Mouse (Mus musculus) forebrain, embryonic 12.5 days (tissue): Measurements from ENCODE around the gene Rps6kl1. TPM values are rescaled to one million over a fixed set of nuclear protein-coding genes. Genes with fewer than 3 reads are reported as not detected.

ENCODE experiments used
- ATAC-seq: fragments of 200-750 bp; cut with Nextera tagmentation; 2 replicates; pipeline ENCODE4 v1.8.0; 2017; ENCODE audit warnings: moderate TSS enrichment; ENCODE audit not compliant: low FRiP score
- H3K27ac ChIP-seq: fragments of 300-500 bp; sonication (generic); 2 replicates; pipeline ENCODE4 v1.5.1; 2016; ENCODE audit warnings: mild to moderate bottlenecking
- H3K27me3 ChIP-seq: fragments of 300-500 bp; sonication (generic); 2 replicates; pipeline ENCODE4 v1.6.1; 2016; ENCODE audit warnings: mild to moderate bottlenecking
- H3K36me3 ChIP-seq: fragments of 300-500 bp; sonication (generic); replicated peaks from 2 replicates; pipeline ENCODE4 v1.6.1; 2016; ENCODE audit warnings: mild to moderate bottlenecking
- H3K4me1 ChIP-seq: fragments of 300-500 bp; sonication (generic); 2 replicates; pipeline ENCODE4 v1.6.1; 2016
- H3K4me2 ChIP-seq: fragments of 300-500 bp; sonication (generic); 2 replicates; pipeline ENCODE4 v1.6.1; 2016; ENCODE audit warnings: mild to moderate bottlenecking, moderate library complexity
- H3K4me3 ChIP-seq: fragments of 300-500 bp; sonication (generic); replicated peaks from 2 replicates; pipeline ENCODE4 v1.5.1; 2016; ENCODE audit warnings: mild to moderate bottlenecking
- H3K9ac ChIP-seq: fragments of 300-500 bp; sonication (generic); 2 replicates; pipeline ENCODE4 v1.6.1; 2016; ENCODE audit warnings: mild to moderate bottlenecking
- H3K9me3 ChIP-seq: fragments of 300-500 bp; sonication (generic); 2 replicates; pipeline ENCODE4 v1.6.1; 2016
- WGBS: fragments of 180-500 bp; shearing (Covaris S2); methylation state at CpG from one replicate; pipeline ENCODE4 v1.1.7; 2016; 5-methylcytosine and 5-hydroxymethylcytosine counted together
- polyA plus RNA-seq: library from polyadenylated mRNA; unstranded; fragments of >200 nt; fragmentation: Nextera tagmentation; extraction: Ambion mirVana; gene quantifications from 2 replicates; pipeline ENCODE4 v1.2.1, GENCODE M21; 2016

Gene Rps6kl1
- polyA plus RNA-seq: 5.8 and 6.1 TPM in 2 replicates

GRCm38 (mm10) chr12:85151002-85151774, at the start of gene Rps6kl1:
TSS of gene Rps6kl1 (minus strand) at chr12:85151264.
- WGBS: 18% methylated on average over 28 of the region's 28 CpGs
- H3K4me3 ChIP-seq: peak within 1 kb of the TSS; percentile 40
- H3K4me2 ChIP-seq: peak within 1 kb of the TSS; percentile 58
- peaks cover 11% of the 10 kb centered on the region for H3K4me1 ChIP-seq
- no peaks in the 10 kb centered on the region for H3K36me3 ChIP-seq
- peak; percentile 94 for ATAC-seq
- no peak within 1 kb of the TSS for H3K27ac ChIP-seq
- peak within 1 kb of the TSS; percentile 48 for H3K9ac ChIP-seq
- no peaks in the 10 kb centered on the region for H3K9me3 ChIP-seq
- H3K27me3 ChIP-seq: peaks cover 37% of the 10 kb centered on the region

GRCm38 (mm10) chr12:85199954-85200353, 48.9 kb upstream of the Rps6kl1 start:
- Histone ChIP-seq H3K36me3 (no peaks in the 10 kb centered on the region), H3K9ac (no peak overlapping the region), H3K9me3 (no peaks in the 10 kb centered on the region), H3K4me1 (peaks cover 16% of the 10 kb centered on the region), H3K27me3 (peaks cover 20% of the 10 kb centered on the region; the same call in 1 of the 2 replicates), H3K4me3 (no peak overlapping the region), H3K4me2 (no peak overlapping the region), H3K27ac (no peak overlapping the region)
- no peak for ATAC-seq
- WGBS: 88% methylated on average over 1 of the region's 1 CpGs

GRCm38 (mm10) chr12:85197936-85198335, 46.9 kb upstream of the Rps6kl1 start:
- ATAC-seq: no peak
- WGBS: 43% methylated on average over 8 of the region's 8 CpGs
- Histone ChIP-seq H3K4me3 (no peak overlapping the region), H3K4me1 (peaks cover 24% of the 10 kb centered on the region), H3K27ac (no peak overlapping the region), H3K9ac (no peak overlapping the region), H3K27me3 (peaks cover 20% of the 10 kb centered on the region; the same call in 1 of the 2 replicates), H3K4me2 (no peak overlapping the region), H3K36me3 (no peaks in the 10 kb centered on the region), H3K9me3 (no peaks in the 10 kb centered on the region)

GRCm38 (mm10) chr12:85197371-85197770, 46.3 kb upstream of the Rps6kl1 start:
- Histone ChIP-seq H3K4me1 (peaks cover 29% of the 10 kb centered on the region), H3K27ac (no peak overlapping the region), H3K36me3 (no peaks in the 10 kb centered on the region), H3K9ac (no peak overlapping the region), H3K4me3 (no peak overlapping the region), H3K27me3 (peaks cover 15% of the 10 kb centered on the region; the same call in 1 of the 2 replicates), H3K4me2 (no peak overlapping the region), H3K9me3 (no peaks in the 10 kb centered on the region)
- ATAC-seq: no peak
- 76% methylated on average over 7 of the region's 7 CpGs for WGBS

GRCm38 (mm10) chr12:85196191-85196590, 45.1 kb upstream of the Rps6kl1 start:
- no peak overlapping the region for H3K27ac ChIP-seq
- H3K27me3 ChIP-seq: peaks cover 14% of the 10 kb centered on the region; the same call in 1 of the 2 replicates
- H3K4me2 ChIP-seq: no peak overlapping the region
- no peak overlapping the region for H3K4me3 ChIP-seq
- H3K9ac ChIP-seq: no peak overlapping the region
- peaks cover 23% of the 10 kb centered on the region for H3K4me1 ChIP-seq
- no peaks in the 10 kb centered on the region for H3K9me3 ChIP-seq
- 89% methylated on average over 10 of the region's 10 CpGs for WGBS
- ATAC-seq: no peak
- no peaks in the 10 kb centered on the region for H3K36me3 ChIP-seq

GRCm38 (mm10) chr12:85195086-85195485, 44.0 kb upstream of the Rps6kl1 start:
- Histone ChIP-seq H3K4me3 (no peak overlapping the region), H3K36me3 (no peaks in the 10 kb centered on the region), H3K27ac (no peak overlapping the region), H3K27me3 (peaks cover 14% of the 10 kb centered on the region; the same call in 1 of the 2 replicates), H3K4me1 (peaks cover 15% of the 10 kb centered on the region), H3K4me2 (no peak overlapping the region), H3K9ac (no peak overlapping the region), H3K9me3 (no peaks in the 10 kb centered on the region)
- WGBS: 89% methylated on average over 5 of the region's 5 CpGs
- no peak for ATAC-seq

GRCm38 (mm10) chr12:85194623-85195018, 43.6 kb upstream of the Rps6kl1 start:
- Histone ChIP-seq H3K9ac (no peak overlapping the region), H3K4me1 (peaks cover 15% of the 10 kb centered on the region), H3K36me3 (no peaks in the 10 kb centered on the region), H3K9me3 (no peaks in the 10 kb centered on the region), H3K27me3 (peaks cover 10% of the 10 kb centered on the region; the same call in 1 of the 2 replicates), H3K4me2 (no peak overlapping the region), H3K27ac (peak overlapping the region; percentile 31; the same call in 1 of the 2 replicates), H3K4me3 (no peak overlapping the region)
- peak; percentile 30; the same call in 1 of the 2 replicates for ATAC-seq
- 73% methylated on average over 4 of the region's 4 CpGs for WGBS

- peaks cover 10% of the 10 kb centered on the region; the same call in 1 of the 2 replicates for H3K27me3 ChIP-seq
- H3K9ac ChIP-seq: no peak overlapping the region
- no peaks in the 10 kb centered on the region for H3K36me3 ChIP-seq
- peak overlapping the region; percentile 31; the same call in 1 of the 2 replicates for H3K27ac ChIP-seq
- WGBS: 90% methylated on average over 11 of the region's 11 CpGs
- H3K4me2 ChIP-seq: no peak overlapping the region
- no peaks in the 10 kb centered on the region for H3K9me3 ChIP-seq
- H3K4me1 ChIP-seq: peaks cover 15% of the 10 kb centered on the region
- ATAC-seq: no peak
- H3K4me3 ChIP-seq: no peak overlapping the region
Measured at GRCm38 (mm10) chr12:85193923-85194622, 43.0 kb upstream of the Rps6kl1 start.

- Histone ChIP-seq H3K4me3 (no peak overlapping the region), H3K4me2 (no peak overlapping the region), H3K27me3 (0 out of 2 replicates have a peak, but pooled peaks cover 4% of the 10 kb centered on the region), H3K9me3 (no peaks in the 10 kb centered on the region), H3K4me1 (peaks cover 15% of the 10 kb centered on the region), H3K36me3 (no peaks in the 10 kb centered on the region), H3K27ac (no peak overlapping the region), H3K9ac (no peak overlapping the region)
- ATAC-seq: no peak
- WGBS: 82% methylated on average over 10 of the region's 10 CpGs
Measured at GRCm38 (mm10) chr12:85193146-85193545, 42.1 kb upstream of the Rps6kl1 start.

GRCm38 (mm10) chr12:85192461-85193108, 41.5 kb upstream of the Rps6kl1 start:
- Histone ChIP-seq H3K36me3 (no peaks in the 10 kb centered on the region), H3K9ac (no peak overlapping the region), H3K4me1 (peaks cover 15% of the 10 kb centered on the region), H3K4me2 (no peak overlapping the region), H3K4me3 (no peak overlapping the region), H3K9me3 (no peaks in the 10 kb centered on the region), H3K27ac (no peak overlapping the region), H3K27me3 (0 out of 2 replicates have a peak, but pooled peaks cover 4% of the 10 kb centered on the region)
- ATAC-seq: no peak
- 34% methylated on average over 19 of the region's 19 CpGs for WGBS

GRCm38 (mm10) chr12:85190290-85190689, 39.2 kb upstream of the Rps6kl1 start:
- no peak overlapping the region for H3K4me2 ChIP-seq
- WGBS: 82% methylated on average over 7 of the region's 7 CpGs
- no peaks in the 10 kb centered on the region for H3K9me3 ChIP-seq
- peaks cover 15% of the 10 kb centered on the region for H3K4me1 ChIP-seq
- H3K27me3 ChIP-seq: 0 out of 2 replicates have a peak, but pooled peaks cover 4% of the 10 kb centered on the region
- H3K36me3 ChIP-seq: no peaks in the 10 kb centered on the region
- no peak overlapping the region for H3K9ac ChIP-seq
- no peak overlapping the region for H3K27ac ChIP-seq
- no peak for ATAC-seq
- H3K4me3 ChIP-seq: no peak overlapping the region

GRCm38 (mm10) chr12:85186361-85186760, 35.3 kb upstream of the Rps6kl1 start:
- 76% methylated on average over 7 of the region's 7 CpGs for WGBS
- H3K4me1 ChIP-seq: peaks cover 12% of the 10 kb centered on the region
- ATAC-seq: no peak
- peaks cover 19% of the 10 kb centered on the region for H3K27me3 ChIP-seq
- H3K4me3 ChIP-seq: no peak overlapping the region
- H3K4me2 ChIP-seq: no peak overlapping the region
- no peak overlapping the region for H3K27ac ChIP-seq
- no peak overlapping the region for H3K9ac ChIP-seq
- no peaks in the 10 kb centered on the region for H3K36me3 ChIP-seq
- no peaks in the 10 kb centered on the region for H3K9me3 ChIP-seq
